Mouse (Mus musculus): ENCODE data around the gene Arap2. TPM values are rescaled to one million over a fixed set of nuclear protein-coding genes. Genes with fewer than 3 reads are reported as not detected.

The Arap2 gene
- polyA plus RNA-seq, 1 experiment = not detected

DNA sequence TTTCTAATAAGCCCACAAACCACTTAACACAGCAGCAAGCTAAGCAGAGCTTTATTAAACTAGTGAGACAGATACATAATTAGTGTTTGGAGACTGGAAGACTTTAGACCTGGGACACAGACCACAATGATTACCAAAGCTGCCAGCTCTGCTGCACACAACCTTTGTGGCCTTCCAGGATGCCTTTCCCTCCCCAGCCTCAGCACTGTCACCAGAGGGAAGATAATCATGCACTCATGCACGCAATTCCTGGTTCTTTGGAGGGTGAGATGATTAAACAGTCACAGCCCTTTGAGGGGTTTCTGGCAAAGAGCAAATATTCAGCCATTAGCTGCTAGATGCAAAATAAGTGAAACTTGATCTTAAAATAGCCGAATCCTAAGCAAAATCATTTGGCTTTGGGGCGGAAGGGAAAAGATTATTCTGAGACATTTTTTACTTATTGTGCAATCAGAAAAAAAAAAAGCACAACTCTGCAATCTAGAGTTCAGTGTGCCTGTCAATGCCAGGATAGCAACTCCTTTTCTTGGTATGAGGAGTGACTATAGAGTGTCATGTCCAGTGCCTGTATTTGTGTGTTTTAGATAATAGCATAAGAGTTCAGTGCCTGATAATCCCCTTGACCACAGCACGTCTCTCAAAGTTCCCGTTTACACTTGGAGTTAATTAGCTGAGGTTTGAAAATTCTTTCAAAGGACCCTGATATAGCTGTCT, 5.0 kb downstream of the Arap2 start:
- no peak for TF ChIP-seq GATA1 (IDR thresholded peaks at IDR 0.05; ENCODE audit: low read length)

- no peak for TF ChIP-seq GATA1 (IDR thresholded peaks at IDR 0.05; ENCODE audit: low read length)
These were observed 10.0 kb downstream of the Arap2 start for GRCm38 (mm10) chr5:62755808-62756527.

DNA sequence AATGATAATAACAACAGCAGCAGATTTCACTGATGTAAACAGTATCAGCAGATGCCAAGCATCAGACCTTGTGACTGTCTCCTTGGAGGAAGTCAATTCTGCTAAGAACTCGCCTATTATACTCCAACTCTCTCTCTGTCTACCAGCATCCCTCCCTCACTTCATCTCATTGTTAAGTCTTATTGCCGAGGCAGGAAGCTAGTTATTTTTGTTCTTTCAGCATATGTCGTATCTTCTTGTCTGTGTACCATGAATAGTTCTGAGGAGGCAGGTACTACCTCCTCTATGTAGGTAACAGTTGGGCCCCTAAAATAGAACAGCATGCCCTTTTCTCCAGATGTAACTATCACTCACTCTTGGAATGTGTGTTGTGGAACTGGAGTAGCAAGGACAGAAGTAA, 13.0 kb downstream of the Arap2 start:
- no peak for TF ChIP-seq GATA1 (IDR thresholded peaks at IDR 0.05; ENCODE audit: low read length)

GRCm38 (mm10) chr5:62751692-62752091, 14.3 kb downstream of the Arap2 start:
- TF ChIP-seq GATA1 (IDR thresholded peaks at IDR 0.05; ENCODE audit: low read length) = no peak

DNA sequence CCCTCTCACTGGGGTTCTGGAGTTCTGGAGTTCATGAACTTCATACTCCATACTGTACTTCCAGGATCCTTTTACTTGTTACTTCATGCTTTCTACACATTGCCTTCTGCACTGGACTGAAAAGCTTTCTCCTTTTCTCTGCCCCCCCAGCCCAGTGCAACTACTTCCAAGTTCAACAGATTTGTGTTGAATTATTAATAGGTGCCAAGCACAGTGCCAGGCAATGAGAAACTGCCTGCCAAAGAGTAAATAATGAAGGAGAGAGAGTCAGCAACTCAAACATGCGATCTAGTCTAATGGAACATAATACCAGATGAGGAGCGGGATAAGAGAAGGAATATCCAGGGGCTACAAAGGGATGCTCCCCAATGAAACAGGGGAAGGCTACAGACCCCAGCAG, 17.8 kb downstream of the Arap2 start:
- TF ChIP-seq GATA1 (IDR thresholded peaks at IDR 0.05; ENCODE audit: low read length) = no peak

DNA sequence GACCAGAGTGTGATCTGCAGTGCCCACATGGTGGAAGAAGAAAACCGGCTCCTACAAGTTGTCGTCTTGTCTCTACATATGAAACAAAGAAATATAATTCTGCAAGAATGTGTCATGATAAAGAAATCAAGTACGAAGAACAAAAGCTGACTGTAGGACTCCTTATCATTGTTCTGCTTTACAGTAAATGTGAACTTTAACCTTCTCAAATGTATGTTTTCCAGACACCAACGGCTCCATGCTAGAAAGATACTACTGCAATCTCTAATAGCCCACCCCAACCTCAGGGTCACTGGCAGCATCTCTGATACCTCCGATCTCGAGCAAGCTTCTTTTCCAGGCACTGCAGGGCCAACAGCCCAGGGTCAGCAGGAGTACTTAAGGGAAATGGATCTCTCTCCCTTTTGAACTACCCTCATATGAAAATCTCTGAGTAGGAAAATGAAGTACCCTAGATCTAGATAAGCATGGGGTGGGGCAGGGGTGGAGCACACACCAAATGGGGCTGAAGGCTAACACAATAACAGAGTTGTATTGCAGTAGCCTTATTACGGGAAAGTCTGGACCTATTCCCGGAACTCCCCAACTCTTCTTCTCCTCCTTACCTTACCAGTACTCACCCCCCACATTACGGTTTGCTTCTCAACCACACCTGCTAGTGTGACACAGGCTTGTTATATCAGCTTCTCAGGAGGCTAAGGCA, 22.6 kb downstream of the Arap2 start:
- no peak for TF ChIP-seq GATA1 (IDR thresholded peaks at IDR 0.05; ENCODE audit: low read length)

- TF ChIP-seq GATA1 (IDR thresholded peaks at IDR 0.05; ENCODE audit: low read length) = no peak
These were observed 26.2 kb downstream of the Arap2 start for GRCm38 (mm10) chr5:62739451-62740415.

DNA sequence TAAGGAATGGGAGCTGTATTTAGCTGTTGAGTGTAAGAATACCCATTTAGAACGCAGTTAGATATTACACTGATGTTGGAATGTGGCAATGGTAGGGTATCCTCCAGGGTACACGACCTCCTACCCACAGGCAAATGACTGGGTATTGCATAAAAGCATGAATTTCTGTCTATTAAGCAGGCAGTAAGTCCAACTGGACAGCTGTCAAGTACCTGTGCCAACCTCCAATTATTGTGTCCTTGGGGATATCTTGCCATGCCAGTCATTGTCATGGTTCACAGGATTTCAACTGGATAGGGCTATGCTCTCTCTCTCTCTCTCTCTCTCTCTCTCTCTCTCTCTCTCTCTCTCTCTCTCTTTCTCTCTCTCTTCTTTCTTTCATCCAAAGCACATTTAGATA, 40.4 kb downstream of the Arap2 start:
- no peak for TF ChIP-seq GATA1 (IDR thresholded peaks at IDR 0.05; ENCODE audit: low read length)

DNA sequence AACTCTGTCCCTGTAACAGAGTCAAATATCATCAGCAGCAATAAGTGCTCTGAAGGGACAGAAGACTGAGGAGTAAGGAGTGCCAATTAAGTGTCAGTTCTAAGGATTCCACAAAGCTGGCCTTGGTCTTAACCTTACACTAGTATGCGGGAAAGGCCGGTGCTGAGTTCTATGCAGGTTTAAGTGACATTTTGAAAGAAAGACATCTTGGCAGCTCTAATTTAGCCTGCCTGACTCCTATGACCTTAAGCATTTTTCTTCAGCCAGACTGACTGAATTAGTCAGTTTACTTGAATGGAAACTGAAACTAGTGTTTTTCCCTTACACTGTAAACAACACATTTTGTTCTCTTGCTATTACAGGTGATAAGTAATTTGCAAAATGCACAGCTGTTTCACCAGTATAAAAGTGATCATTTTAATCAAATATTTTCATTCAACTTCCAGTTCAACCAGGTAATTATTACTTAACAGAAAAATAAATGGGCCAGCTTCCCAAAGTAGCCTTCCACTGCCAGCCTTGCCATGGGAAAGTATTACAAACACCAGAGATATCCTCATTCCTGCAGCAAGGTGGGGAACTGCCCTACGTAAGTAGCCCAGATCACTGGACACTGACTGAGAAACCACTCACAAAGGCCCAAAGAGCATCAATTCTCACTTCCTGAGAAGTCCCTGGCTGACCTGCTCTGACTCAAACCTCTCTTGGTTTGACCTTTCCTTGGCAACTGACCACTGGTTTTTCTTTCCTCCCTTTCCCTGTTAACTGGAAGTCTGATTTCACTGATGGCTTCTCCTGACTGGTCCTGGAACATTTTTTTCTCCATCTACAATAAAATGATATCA, 42.5 kb downstream of the Arap2 start:
- no peak for TF ChIP-seq GATA1 (IDR thresholded peaks at IDR 0.05; ENCODE audit: low read length)

- TF ChIP-seq GATA1 (IDR thresholded peaks at IDR 0.05; ENCODE audit: low read length) = no peak
These were observed 49.5 kb downstream of the Arap2 start for GRCm38 (mm10) chr5:62716468-62716867.

GRCm38 (mm10) chr5:62715977-62716376, 50.0 kb downstream of the Arap2 start:
- TF ChIP-seq GATA1 (IDR thresholded peaks at IDR 0.05; ENCODE audit: low read length) = no peak

DNA sequence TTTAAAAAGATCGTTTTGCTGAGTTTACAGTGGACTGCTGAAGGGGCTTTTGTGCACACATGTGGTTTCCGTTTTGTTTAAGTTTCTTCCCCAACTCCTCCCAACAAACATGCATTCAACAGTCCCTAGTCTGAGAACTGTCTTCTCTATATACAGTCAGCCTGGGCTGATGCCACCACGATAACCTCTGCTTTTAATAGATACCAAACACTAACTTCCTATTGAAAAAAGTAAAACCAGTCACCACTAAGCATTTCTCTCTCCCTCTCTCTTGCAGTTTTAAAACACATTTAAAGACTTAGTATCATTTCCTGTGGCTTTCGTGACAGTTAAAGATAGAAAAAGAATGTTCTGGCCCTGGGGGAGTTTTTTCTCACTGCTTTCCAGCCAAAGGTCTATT, 50.5 kb downstream of the Arap2 start:
- TF ChIP-seq GATA1 (IDR thresholded peaks at IDR 0.05; ENCODE audit: low read length) = no peak

GRCm38 (mm10) chr5:62710955-62711354, 55.0 kb downstream of the Arap2 start:
- no peak for TF ChIP-seq GATA1 (IDR thresholded peaks at IDR 0.05; ENCODE audit: low read length)

DNA sequence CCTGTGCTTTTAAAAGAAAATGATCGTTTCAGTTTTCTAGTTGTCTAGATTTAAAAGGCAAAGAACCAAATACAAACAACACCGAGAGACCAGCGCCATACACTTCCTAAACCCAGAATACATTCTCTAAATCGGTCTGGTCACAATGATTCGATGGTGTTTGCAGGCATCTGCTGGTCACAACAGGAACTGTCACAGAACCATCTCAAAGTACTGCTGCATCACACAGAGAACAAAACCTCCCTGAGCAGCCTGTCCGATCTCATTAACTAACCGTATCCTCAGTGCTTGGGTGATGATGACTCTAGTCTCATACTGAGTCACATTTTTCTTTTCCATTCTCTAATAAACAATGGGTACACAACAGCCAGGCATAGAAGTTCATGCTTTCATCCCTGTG, 59.1 kb downstream of the Arap2 start:
- no peak for TF ChIP-seq GATA1 (IDR thresholded peaks at IDR 0.05; ENCODE audit: low read length)
